In the genomic region with DNA sequence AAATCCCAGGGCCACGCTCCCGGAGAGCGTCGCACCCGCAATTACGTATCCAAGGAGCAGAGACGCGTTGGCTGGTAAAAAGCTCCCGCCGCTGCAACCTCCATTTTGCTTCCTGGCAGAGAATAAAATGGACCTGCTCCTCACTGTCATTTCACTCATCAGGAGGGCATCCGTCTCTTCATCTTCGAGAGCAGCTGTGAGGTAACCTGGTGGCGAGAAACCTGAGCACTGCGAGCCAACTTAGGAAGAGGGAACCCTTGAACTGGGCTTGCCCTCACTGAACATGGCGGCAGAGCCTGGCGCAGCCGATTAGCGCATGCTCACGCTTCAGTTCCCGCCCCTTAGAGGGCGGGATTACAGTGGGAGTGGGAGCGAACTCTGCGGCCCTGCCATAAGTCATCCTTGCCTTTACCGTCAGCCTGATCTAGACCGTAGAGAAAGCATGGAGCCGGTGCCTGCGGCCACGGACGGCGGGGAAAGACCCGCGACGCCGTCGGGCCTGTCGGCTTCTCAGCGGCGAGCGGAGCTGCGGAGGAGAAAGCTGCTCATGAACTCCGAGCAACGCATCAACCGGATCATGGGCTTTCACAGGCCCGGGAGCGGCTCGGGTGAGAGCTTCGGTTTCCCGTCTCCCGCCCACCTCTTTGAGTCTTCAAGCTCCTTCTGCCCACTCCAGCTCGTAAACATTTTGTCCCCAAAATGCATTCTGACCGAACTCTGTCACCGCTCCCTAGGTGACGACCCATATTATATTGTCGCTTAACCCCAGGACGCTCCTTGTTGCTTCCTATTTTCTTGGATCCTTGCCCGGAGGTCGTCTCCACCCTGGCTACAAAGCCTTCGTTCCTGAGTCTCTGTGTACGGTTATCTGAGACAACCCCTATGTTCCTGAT, we compare ENCODE assay signal across 8 mouse cellular contexts. TPM values are rescaled to one million over a fixed set of nuclear protein-coding genes. Genes with fewer than 3 reads are reported as not detected.
A peak's percentile ranks its signal among the peaks of the same experiment; 100 is the strongest.
DNase-seq lines count a peak whose midpoint lies in the region; ATAC-seq and TF ChIP-seq lines count a peak whose summit lies in the region.

A gene (plus strand): TSS at position 357 of the 893 bp plus-strand sequence.

- peak; percentile 92 for DNase-seq in CH12.LX (ENCODE audit: extremely low read depth)
- DNase-seq in c-Kit-positive CD71-positive TER-119-negative erythroid progenitor cells, embryonic 14.5 days (ENCODE audit: low read depth): peak; percentile 95
- DNase-seq in forebrain, embryonic 11.5 days (ENCODE audit: low spot score): peak; percentile 88
- peak; percentile 89 to 92 for DNase-seq in kidney, postnatal 36 days
- peak; percentile 93 for DNase-seq in telencephalon, adult 2 months (ENCODE audit: low read depth, low spot score)

- no peak for TF ChIP-seq RAD21 in CH12.LX (IDR thresholded peaks at IDR 0.05; ENCODE audit: low read depth, low read length)

- H3K79me2 ChIP-seq in CH12.LX (replicated peaks; ENCODE audit: control insufficient read depth, extremely low read depth, insufficient read depth, poor library complexity, severe bottlenecking): peaks cover 16% of the 10 kb centered on the region

- peak within 1 kb of the TSS; percentile 90 for H3K9ac ChIP-seq in CH12.LX (ENCODE audit: insufficient read depth, low read depth)
- peak within 1 kb of the TSS; percentile 83 for H3K9ac ChIP-seq in forebrain, embryonic 11.5 days (ENCODE audit: low read length)
- H3K9ac ChIP-seq in heart, embryonic 16.5 days (ENCODE audit: low read length): peak within 1 kb of the TSS; percentile 83
- peak within 1 kb of the TSS; percentile 78 for H3K9ac ChIP-seq in liver, embryonic 15.5 days
- peak within 1 kb of the TSS; percentile 76 for H3K9ac ChIP-seq in neural tube, embryonic 12.5 days

- under 1% methylated on average over 59 of the region's 59 CpGs for WGBS in forebrain, embryonic 11.5 days
- WGBS in heart, embryonic 16.5 days: under 1% methylated on average over 59 of the region's 59 CpGs
- WGBS in liver, embryonic 15.5 days (ENCODE audit: insufficient replicate concordance): under 1% methylated on average over 59 of the region's 59 CpGs
- under 1% methylated on average over 59 of the region's 59 CpGs for WGBS in neural tube, embryonic 12.5 days

- H3K27ac ChIP-seq in CH12.LX (ENCODE audit: insufficient read depth, low read depth): peak within 1 kb of the TSS; percentile 60
- peak within 1 kb of the TSS; percentile 71 for H3K27ac ChIP-seq in forebrain, embryonic 11.5 days (ENCODE audit: low read depth, low read length)
- peak within 1 kb of the TSS; percentile 78 for H3K27ac ChIP-seq in heart, embryonic 16.5 days (ENCODE audit: low read length)
- peak within 1 kb of the TSS; percentile 79 for H3K27ac ChIP-seq in liver, embryonic 15.5 days (replicated peaks)
- peak within 1 kb of the TSS; percentile 81; the same call in 1 of the 2 replicates for H3K27ac ChIP-seq in neural tube, embryonic 12.5 days

- peak; percentile 97 for ATAC-seq in forebrain, embryonic 11.5 days (replicated peaks; ENCODE audit: low FRiP score)
- peak; percentile 98 for ATAC-seq in heart, embryonic 16.5 days (replicated peaks; ENCODE audit: extremely low read depth, insufficient read depth, low FRiP score)
- peak; percentile 98 for ATAC-seq in liver, embryonic 15.5 days (ENCODE audit: insufficient read depth)
- ATAC-seq in neural tube, embryonic 12.5 days (ENCODE audit: low FRiP score, low read depth): peak; percentile 99

- TF ChIP-seq CTCF in CH12.LX (conservative IDR thresholded peaks at IDR 0.05 in 1 of 2, IDR thresholded peaks at IDR 0.05 in 1 of 2; ENCODE audit: low read depth in 2 of 2, low read length in 2 of 2): no peak

- H3K4me3 ChIP-seq in CH12.LX (replicated peaks in 1 of 3; ENCODE audit: low read depth in 2 of 3, low read length in 2 of 3, poor library complexity in 1 of 3): peak within 1 kb of the TSS; percentile 79 to 94 (median 81)
- peak within 1 kb of the TSS; percentile 67 for H3K4me3 ChIP-seq in forebrain, embryonic 11.5 days (ENCODE audit: low read depth, low read length)
- peak within 1 kb of the TSS; percentile 73 for H3K4me3 ChIP-seq in heart, embryonic 16.5 days (ENCODE audit: low read length)
- H3K4me3 ChIP-seq in liver, embryonic 15.5 days (replicated peaks): peak within 1 kb of the TSS; percentile 85
- H3K4me3 ChIP-seq in neural tube, embryonic 12.5 days: peak within 1 kb of the TSS; percentile 62

- H3K36me3 ChIP-seq in CH12.LX (replicated peaks in 1 of 2; ENCODE audit: control insufficient read depth in 1 of 2, insufficient read depth in 1 of 2, low read length in 1 of 2): peaks cover 15 to 25% of the 10 kb centered on the region in 2 experiments
- H3K36me3 ChIP-seq in forebrain, embryonic 11.5 days (ENCODE audit: control insufficient read depth, insufficient read depth, low read length): no peaks in the 10 kb centered on the region
- H3K36me3 ChIP-seq in heart, embryonic 16.5 days (ENCODE audit: control insufficient read depth, insufficient read depth): peaks cover 8% of the 10 kb centered on the region
- H3K36me3 ChIP-seq in liver, embryonic 15.5 days (replicated peaks): peaks cover 19% of the 10 kb centered on the region
- peaks cover 16% of the 10 kb centered on the region for H3K36me3 ChIP-seq in neural tube, embryonic 12.5 days

- H3K27me3 ChIP-seq in CH12.LX (replicated peaks): no peaks in the 10 kb centered on the region
- no peaks in the 10 kb centered on the region for H3K27me3 ChIP-seq in forebrain, embryonic 11.5 days (ENCODE audit: control insufficient read depth, insufficient read depth, low read length)
- H3K27me3 ChIP-seq in heart, embryonic 16.5 days (ENCODE audit: control insufficient read depth, insufficient read depth, low read length): no peaks in the 10 kb centered on the region
- no peaks in the 10 kb centered on the region for H3K27me3 ChIP-seq in liver, embryonic 15.5 days
- H3K27me3 ChIP-seq in neural tube, embryonic 12.5 days (replicated peaks): no peaks in the 10 kb centered on the region

- no peaks in the 10 kb centered on the region for H3K9me3 ChIP-seq in CH12.LX (replicated peaks; ENCODE audit: low read length)
- no peaks in the 10 kb centered on the region for H3K9me3 ChIP-seq in forebrain, embryonic 11.5 days (ENCODE audit: control insufficient read depth, low read length)
- no peaks in the 10 kb centered on the region for H3K9me3 ChIP-seq in heart, embryonic 16.5 days (replicated peaks; ENCODE audit: control insufficient read depth, low read length)
- no peaks in the 10 kb centered on the region for H3K9me3 ChIP-seq in liver, embryonic 15.5 days (replicated peaks)
- no peaks in the 10 kb centered on the region for H3K9me3 ChIP-seq in neural tube, embryonic 12.5 days

- in situ Hi-C loops in CH12.LX (cut with MboI; ENCODE audit: low pct_ligation_motif_present, low pct_unique_long_range_greater_than_20kb, low sequenced_read_pairs): no loop called here

- TF ChIP-seq EP300 in CH12.LX (IDR thresholded peaks at IDR 0.05; ENCODE audit: low read length): no peak

- dilution Hi-C loops in CH12.LX (cut with MboI; ENCODE audit: extremely low pct_ligation_motif_present, extremely low pct_unique_long_range_greater_than_20kb, low sequenced_read_pairs): no loop called here

- peak; percentile 91 for TF ChIP-seq POLR2A in CH12.LX (IDR thresholded peaks at IDR 0.05; ENCODE audit: low read depth, low read length)

- peaks cover 4 to 22% of the 10 kb centered on the region in 2 experiments; a peak in 3 of 4 replicates for H3K4me1 ChIP-seq in CH12.LX (ENCODE audit: control insufficient read depth in 1 of 2, insufficient read depth in 2 of 2)
- no peaks in the 10 kb centered on the region for H3K4me1 ChIP-seq in forebrain, embryonic 11.5 days (replicated peaks; ENCODE audit: control insufficient read depth, insufficient read depth, low read length)
- peaks cover 8% of the 10 kb centered on the region for H3K4me1 ChIP-seq in heart, embryonic 16.5 days (ENCODE audit: control insufficient read depth, insufficient read depth, low read length)
- H3K4me1 ChIP-seq in liver, embryonic 15.5 days (replicated peaks): peaks cover 24% of the 10 kb centered on the region
- peaks cover 19% of the 10 kb centered on the region for H3K4me1 ChIP-seq in neural tube, embryonic 12.5 days

- peak within 1 kb of the TSS; percentile 89 for H3K4me2 ChIP-seq in CH12.LX (ENCODE audit: insufficient read depth, low read depth, poor library complexity, severe bottlenecking)
- H3K4me2 ChIP-seq in forebrain, embryonic 11.5 days (ENCODE audit: low read depth, low read length, severe bottlenecking): peak within 1 kb of the TSS; percentile 84
- H3K4me2 ChIP-seq in heart, embryonic 16.5 days (ENCODE audit: low read depth, low read length): peak within 1 kb of the TSS; percentile 86
- H3K4me2 ChIP-seq in liver, embryonic 15.5 days: peak within 1 kb of the TSS; percentile 81
- H3K4me2 ChIP-seq in neural tube, embryonic 12.5 days (replicated peaks): peak within 1 kb of the TSS; percentile 79

TF ChIP-seq in CH12.LX, 34 proteins besides CTCF, POLR2A, EP300 and RAD21 (continues in another document):
- TF ChIP-seq RCOR1 (conservative IDR thresholded peaks at IDR 0.05; ENCODE audit: low read depth, low read length) (peak; percentile 92), JUN (IDR thresholded peaks at IDR 0.05; ENCODE audit: insufficient read depth, low read depth, low read length) (no peak), ZKSCAN1 (IDR thresholded peaks at IDR 0.05; ENCODE audit: borderline replicate concordance, low read depth, low read length) (no peak), CHD2 (IDR thresholded peaks at IDR 0.05; ENCODE audit: low read length) (no peak), BHLHE40 (IDR thresholded peaks at IDR 0.05; ENCODE audit: low read depth, low read length) (no peak; the same call in 1 of the 2 replicates), USF2 (conservative IDR thresholded peaks at IDR 0.05; ENCODE audit: low read depth, low read length) (no peak), MAX (IDR thresholded peaks at IDR 0.05; ENCODE audit: low read length) (peak; percentile 66; the same call in 1 of the 2 replicates), POLR2AphosphoS2 (IDR thresholded peaks at IDR 0.05; ENCODE audit: low read depth, low read length) (peak; percentile 69; the same call in 1 of the 2 replicates), ZC3H11A (IDR thresholded peaks at IDR 0.05; ENCODE audit: low read depth, low read length) (no peak), GABPA (IDR thresholded peaks at IDR 0.05; ENCODE audit: insufficient replicate concordance, low read depth, low read length) (no peak; the same call in 1 of the 2 replicates), ZNF384 (IDR thresholded peaks at IDR 0.05; ENCODE audit: low read depth, low read length) (no peak), JUND (conservative IDR thresholded peaks at IDR 0.05; ENCODE audit: low read depth, low read length) (no peak)

RNA-seq across cellular contexts. Expression of the gene that starts here (rescaled TPM):
- total RNA-seq in CH12.LX (2012; rRNA removed): 29.9 and 41.0 TPM in 2 replicates
- total RNA-seq in CH12.LX (2014; rRNA removed): 49.9 and 52.9 TPM in 2 replicates
- 38.2 and 41.6 TPM in 2 replicates for polyA plus RNA-seq in CH12.LX (2012; ENCODE audit: insufficient read length, low read depth)
- 65.4 and 69.7 TPM in 2 replicates for polyA plus RNA-seq in forebrain, embryonic 11.5 days (2014; fragmentation: Nextera tagmentation; extraction: Ambion mirVana)
- 35.6 and 39.9 TPM in 2 replicates for polyA plus RNA-seq in heart, embryonic 16.5 days (2015; fragmentation: Nextera tagmentation; extraction: Ambion mirVana)
- polyA plus RNA-seq in liver, embryonic 15.5 days (2015; fragmentation: Nextera tagmentation; extraction: Ambion mirVana): 13.3 and 14.7 TPM in 2 replicates
- 78.8 and 80.7 TPM in 2 replicates for polyA plus RNA-seq in neural tube, embryonic 12.5 days (2016; fragmentation: Nextera tagmentation; extraction: Ambion mirVana)

Comparison
In these comparisons a context has a peak if more than half of its experiments do, and no peak if none do; other contexts are left out.
1. Peak in every context shown above with its lines: DNase-seq, ATAC-seq, H3K4me3 ChIP-seq and H3K27ac ChIP-seq.